Mouse (Mus musculus) spleen, adult 2 months (tissue): ENCODE measurements around the gene Psmd8.

Experiments
- CTCF ChIP-seq: fragments of 200-500 bp; IDR thresholded peaks from 2 replicates; pipeline ENCODE4 v1.5.1; 2011; ENCODE audit warnings: mild to moderate bottlenecking, inconsistent platforms; ENCODE audit not compliant: insufficient read depth, insufficient read length, insufficient replicate concordance; ENCODE audit errors: extremely low read depth
- POLR2A ChIP-seq: fragments of 200-500 bp; IDR thresholded peaks from 2 replicates; pipeline ENCODE4 v1.6.1; 2011; ENCODE audit warnings: low read depth, low read length, inconsistent platforms

GRCm38 (mm10) chr7:29211415-29212198, 31.1 kb upstream of the Psmd8 start:
- TF ChIP-seq POLR2A (peak; percentile 4; the same call in 1 of the 2 replicates), CTCF (no peak)
